Mouse (Mus musculus): ENCODE measurements at regions not wholly inside any gene's neighbourhood (a gene's known extent, or its start where the extent isn't known, plus 50 kb on each side); places are given as distances from the start of the nearest gene placed in this dataset.

- no peak for TF ChIP-seq CTCF (IDR thresholded peaks at IDR 0.05; ENCODE audit: low read depth)
- no peak for TF ChIP-seq EP300 (optimal IDR thresholded peaks at IDR 0.05)
Observed at GRCm38 (mm10) chr3:57223773-57224172, 78.0 kb downstream of the Tm4sf1 start.
